Mouse (Mus musculus) layer of hippocampus, adult 18-20 months (tissue): Measurements from ENCODE around the gene Olfr288. TPM values are rescaled to one million over a fixed set of nuclear protein-coding genes. Genes with fewer than 3 reads are reported as not detected.
A peak's percentile ranks its signal among the peaks of the same experiment; 100 is the strongest.

Source experiments
- DNase-seq, 2 experiments: peaks; one replicate each; pipeline ENCODE4 v3.0.0; 2022; ENCODE audit warnings: low spot score in 2 of 2
- total RNA-seq, 2 experiments: library from RNA; stranded (reverse); gene quantifications; 2 replicates each; pipeline ENCODE4 v1.2.3; 2021

The Olfr288 gene
- total RNA-seq, 2 experiments from 2014 or later = 0.68 TPM; not detected in 1

DNA sequence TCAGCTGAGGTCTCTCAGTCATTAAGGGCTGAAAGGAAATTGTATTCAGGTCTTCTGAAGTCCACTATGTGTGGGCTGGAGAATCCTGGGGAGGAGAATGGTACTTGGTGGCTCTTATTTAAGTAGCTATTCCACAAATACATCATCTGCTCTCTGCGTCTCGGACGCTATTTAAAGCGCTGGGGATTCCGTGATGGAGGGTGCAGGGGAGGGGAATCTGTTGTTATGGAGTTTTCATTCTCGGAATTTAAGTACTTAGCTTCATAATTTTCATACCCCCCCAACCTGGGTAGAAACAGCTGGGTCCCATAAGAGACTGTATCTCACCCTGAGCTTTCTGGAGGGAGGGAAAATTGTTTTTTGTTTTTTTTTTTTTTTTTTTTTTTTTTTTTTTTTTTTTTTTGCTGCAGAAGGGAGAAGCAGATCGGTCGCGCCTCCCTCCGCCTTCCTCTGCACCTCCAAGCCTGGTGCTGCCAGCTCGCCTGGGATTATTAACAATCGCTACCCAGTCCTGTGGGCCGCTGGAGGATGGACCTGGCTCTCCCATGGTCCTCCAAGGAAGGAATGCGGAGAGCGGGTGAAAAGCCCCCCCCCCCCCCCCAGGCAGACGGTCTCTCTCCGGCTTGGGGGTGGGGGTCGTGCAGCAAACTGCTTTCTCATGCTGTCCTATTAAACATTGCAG, 28.2 kb downstream of the Olfr288 start, which contains the start of gene Ccdc184:
Ccdc184 (plus strand) TSS at position 196 of the 682 bp plus-strand sequence.
- DNase-seq = peak; percentile 14 to 43

DNA sequence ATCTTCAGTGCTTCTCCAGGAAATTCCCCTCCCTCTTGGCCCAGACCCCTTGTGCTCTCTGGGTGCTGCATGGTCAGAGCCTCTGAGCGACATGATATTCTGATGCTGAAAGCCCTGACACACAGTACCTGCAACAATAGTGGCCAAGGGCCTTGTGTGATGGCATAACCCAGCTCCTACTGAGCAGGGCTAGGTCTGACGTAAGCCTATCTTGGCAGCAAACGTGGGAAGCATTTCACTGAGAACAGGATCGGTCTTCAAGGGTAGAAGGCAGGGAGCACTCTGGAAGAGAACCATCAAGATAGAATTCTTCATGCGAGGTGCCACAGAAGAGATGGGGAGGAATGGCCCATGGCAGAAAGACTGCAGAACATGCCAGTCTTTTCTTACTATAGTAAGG, 29.8 kb downstream of the Olfr288 start, which contains the start of gene Asb8:
Asb8 (minus strand) TSS at position 101 of the 400 bp plus-strand sequence.
- no peak for DNase-seq

GRCm38 (mm10) chr15:98162561-98162960, 32.8 kb downstream of the Olfr288 start:
- no peak for DNase-seq

GRCm38 (mm10) chr15:98161026-98161805, 34.1 kb downstream of the Olfr288 start:
- DNase-seq = no peak

GRCm38 (mm10) chr15:98157253-98157652, 38.1 kb downstream of the Olfr288 start:
- no peak for DNase-seq

- no peak for DNase-seq
These were observed 39.4 kb downstream of the Olfr288 start for GRCm38 (mm10) chr15:98155944-98156343.

DNA sequence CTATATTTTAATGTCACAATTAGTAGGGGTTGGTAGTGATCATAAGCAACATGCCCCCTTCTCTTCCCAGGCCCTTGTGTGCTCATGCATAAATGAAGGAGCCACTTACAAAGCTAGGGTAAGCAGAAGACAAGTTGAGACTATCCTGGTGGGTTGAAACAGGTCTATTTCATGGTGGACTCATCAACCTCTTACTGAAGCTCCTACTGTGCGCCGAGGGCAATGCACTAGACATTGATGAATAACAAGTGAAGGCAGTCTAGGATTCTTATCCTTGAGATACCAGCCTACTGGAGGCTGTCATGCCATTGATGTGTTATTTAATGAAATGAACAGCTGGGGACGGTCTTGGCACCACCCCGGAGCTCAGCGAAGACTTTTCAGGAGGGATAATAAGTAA, 40.1 kb downstream of the Olfr288 start:
- DNase-seq = no peak

- no peak for DNase-seq
These were observed 40.7 kb downstream of the Olfr288 start for GRCm38 (mm10) chr15:98154631-98155030.

DNA sequence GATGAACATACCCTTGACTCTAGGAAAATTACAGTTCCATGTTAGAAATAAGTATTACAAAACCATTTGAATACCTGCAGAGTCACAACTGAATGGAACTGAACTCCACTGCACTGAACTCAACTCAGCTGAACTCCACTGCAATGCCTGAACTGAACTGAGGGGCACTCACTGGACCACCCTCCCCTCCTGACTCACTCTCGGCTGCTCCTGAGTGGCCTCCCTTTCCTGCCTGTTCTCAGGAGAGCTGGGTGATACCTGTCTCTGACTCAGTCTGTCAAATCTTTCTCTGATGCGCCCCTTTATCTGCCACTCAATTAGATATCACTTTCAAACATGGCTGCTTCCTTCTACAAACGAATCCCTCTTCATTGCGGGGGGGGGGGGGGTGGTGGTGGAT, 41.2 kb downstream of the Olfr288 start:
- DNase-seq = no peak

DNA sequence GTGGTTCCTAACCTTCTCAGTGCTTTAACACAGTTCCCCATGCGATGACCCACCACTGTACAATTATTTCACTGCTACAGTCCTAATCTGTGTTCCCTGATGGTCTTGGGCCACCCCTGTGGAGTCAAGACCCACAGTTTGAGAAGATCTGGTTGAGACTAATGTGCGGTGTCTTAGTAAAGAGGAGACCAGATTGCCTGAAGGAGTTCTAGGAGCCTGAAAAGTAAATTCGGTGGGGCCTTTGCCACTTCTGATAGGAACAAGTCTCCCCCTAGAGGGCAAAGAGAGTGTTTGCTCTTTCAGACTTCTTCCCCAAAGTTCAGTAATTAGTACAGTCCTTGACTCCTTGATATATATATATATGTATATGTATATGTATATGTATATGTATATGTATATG, 41.7 kb downstream of the Olfr288 start:
- DNase-seq = peak in 1 of 2 experiments; percentile 53

DNA sequence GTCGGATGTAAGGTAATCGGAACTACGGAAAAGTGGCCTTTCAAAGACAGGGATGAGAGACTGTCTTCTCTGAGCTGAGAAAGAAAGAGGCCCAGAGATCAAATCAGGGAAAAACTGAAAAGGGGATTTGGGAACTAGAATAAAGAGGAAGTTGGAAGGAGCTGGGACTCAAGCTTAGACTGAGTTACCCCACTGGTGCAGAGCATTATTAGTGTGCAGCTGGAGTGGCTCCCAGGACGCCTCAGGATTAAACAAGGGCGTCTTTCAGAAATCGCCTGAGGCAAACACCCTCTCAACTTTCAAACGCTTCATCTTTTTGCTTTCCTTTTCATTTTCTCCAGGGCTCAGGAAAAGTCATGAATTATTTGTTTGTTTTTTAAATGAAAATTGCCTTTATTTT, 42.4 kb downstream of the Olfr288 start:
- DNase-seq = no peak

- DNase-seq = no peak
These were observed 46.2 kb downstream of the Olfr288 start for GRCm38 (mm10) chr15:98149166-98149602.

- DNase-seq = no peak
These were observed 47.0 kb downstream of the Olfr288 start for GRCm38 (mm10) chr15:98148356-98148755.

DNA sequence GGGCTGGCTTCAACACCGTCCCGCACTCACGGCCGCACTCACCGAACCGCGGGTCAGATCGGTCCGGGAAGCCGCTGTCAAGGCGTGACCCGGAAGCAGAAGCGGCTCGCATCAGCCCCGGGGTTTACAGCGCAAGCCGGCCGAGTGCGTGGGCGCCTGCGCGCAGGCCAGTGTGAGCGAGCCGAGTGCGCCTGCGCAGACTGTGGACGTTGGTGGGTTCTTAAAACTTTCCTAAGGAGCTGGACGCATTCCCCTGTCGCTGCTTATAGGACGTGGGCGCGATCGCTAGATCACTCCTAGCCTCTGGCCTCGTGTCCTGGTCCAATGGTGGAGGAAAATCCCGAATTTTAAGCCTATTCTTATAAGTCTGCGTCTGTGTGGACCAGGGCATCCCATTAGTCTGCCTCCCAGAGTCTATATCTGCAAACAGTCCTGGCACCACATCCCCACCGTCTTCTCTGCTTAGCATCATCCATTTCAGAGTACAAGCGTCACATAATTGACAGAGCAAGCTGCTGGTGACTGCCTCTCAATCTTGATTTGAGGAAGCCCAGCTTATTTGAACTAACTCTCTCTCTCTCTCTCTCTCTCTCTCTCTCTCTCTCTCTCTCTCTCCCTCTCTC, 49.7 kb downstream of the Olfr288 start:
- peak; percentile 90 to 96 for DNase-seq

GRCm38 (mm10) chr15:98144861-98145507, 50.4 kb downstream of the Olfr288 start:
- no peak for DNase-seq

- DNase-seq = peak in 1 of 2 experiments; percentile 67
These were observed 52.8 kb downstream of the Olfr288 start for GRCm38 (mm10) chr15:98142515-98142914.

DNA sequence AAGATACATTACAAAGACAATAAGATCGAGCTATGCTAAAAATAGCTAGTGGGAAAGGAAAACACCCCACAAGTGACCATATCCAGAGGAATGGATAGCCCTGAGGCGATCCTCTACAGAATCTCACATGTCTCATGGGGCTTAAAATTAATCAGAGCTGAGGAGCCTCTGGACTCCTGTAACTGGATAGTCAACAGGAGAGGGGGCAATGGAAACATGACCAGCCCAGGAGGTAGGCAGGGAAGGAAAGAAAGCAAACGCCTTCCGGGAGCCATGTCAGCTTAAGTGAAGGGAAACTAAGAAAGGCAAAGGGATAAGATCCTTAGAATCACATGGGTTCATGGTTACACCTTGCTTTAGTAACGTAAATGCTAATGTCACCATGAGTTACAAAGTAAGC, 54.5 kb downstream of the Olfr288 start:
- no peak for DNase-seq

- no peak for DNase-seq
These were observed 55.6 kb downstream of the Olfr288 start for GRCm38 (mm10) chr15:98139763-98140162.

DNA sequence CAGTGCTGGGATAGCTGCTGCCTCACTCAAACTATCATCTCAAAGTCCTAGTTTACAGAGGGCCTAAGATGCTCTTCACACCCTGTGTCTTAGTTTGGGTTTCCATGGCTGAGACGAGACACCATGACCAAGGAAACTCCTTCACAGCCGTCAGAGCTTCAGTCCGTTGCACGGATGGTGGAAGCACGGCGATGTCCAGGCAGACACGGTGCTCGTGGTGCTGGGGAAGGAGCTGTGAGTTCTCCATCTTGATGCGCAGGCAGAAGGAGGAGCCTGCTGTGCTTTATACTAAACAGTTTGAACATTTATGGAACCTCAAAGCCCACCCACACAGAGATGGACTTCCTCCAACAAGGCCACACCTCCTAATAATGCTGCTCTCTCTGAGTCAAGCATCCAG, 58.5 kb downstream of the Olfr288 start:
- DNase-seq = no peak
